Mouse (Mus musculus): ENCODE results near the gene Nos1ap. TPM values are rescaled to one million over a fixed set of nuclear protein-coding genes. Genes with fewer than 3 reads are reported as not detected.

The Nos1ap gene
- polyA plus RNA-seq, 1 experiment from 2014 or later: 7.7 TPM

DNA sequence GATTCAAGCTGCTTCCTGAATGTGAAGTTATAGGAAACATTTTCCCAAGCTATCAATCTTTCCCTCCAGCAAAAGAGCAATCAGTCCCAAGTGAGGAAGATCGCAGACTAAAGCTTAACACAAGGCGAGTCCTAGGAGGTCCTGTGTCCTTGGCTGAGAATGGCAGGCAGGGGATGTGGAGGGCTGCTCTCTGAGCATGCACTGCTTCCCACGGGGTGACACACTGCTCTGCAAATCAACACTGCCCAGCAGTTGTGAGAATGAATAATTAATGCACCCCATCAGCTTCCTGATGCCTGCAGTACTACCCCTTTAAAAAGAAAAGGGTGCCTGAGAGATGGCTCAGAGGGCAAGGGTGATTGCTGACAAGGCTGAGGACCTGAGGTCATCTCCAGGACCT is 136.2 kb downstream of the Nos1ap start:
- Histone ChIP-seq H3K36me3 (ENCODE audit: control insufficient read depth, insufficient read depth, low read length) (no peaks in the 10 kb centered on the region), H3K27ac (replicated peaks; ENCODE audit: low read depth, low read length) (no peak overlapping the region), H3K27me3 (replicated peaks; ENCODE audit: control insufficient read depth, insufficient read depth, low read length) (no peaks in the 10 kb centered on the region), H3K4me1 (ENCODE audit: control insufficient read depth, insufficient read depth, low read length) (peaks cover 3% of the 10 kb centered on the region; the same call in 1 of the 2 replicates), H3K4me3 (ENCODE audit: low read depth, low read length) (no peak overlapping the region), H3K9ac (ENCODE audit: low read depth, low read length) (no peak overlapping the region), H3K4me2 (ENCODE audit: low read depth, low read length) (no peak overlapping the region), H3K9me3 (ENCODE audit: control insufficient read depth, low read length) (no peaks in the 10 kb centered on the region)
- 75% methylated on average over 3 of the region's 3 CpGs for WGBS
- DNase-seq (ENCODE audit: low spot score): no peak
- ATAC-seq (ENCODE audit: low read depth): no peak

- H3K27ac ChIP-seq (replicated peaks; ENCODE audit: low read depth, low read length): no peak overlapping the region
- H3K9me3 ChIP-seq (ENCODE audit: control insufficient read depth, low read length): no peaks in the 10 kb centered on the region
- H3K4me2 ChIP-seq (ENCODE audit: low read depth, low read length): no peak overlapping the region
- H3K9ac ChIP-seq (ENCODE audit: low read depth, low read length): no peak overlapping the region
- no peak for ATAC-seq (ENCODE audit: low read depth)
- DNase-seq (ENCODE audit: low spot score): no peak
- no peaks in the 10 kb centered on the region for H3K36me3 ChIP-seq (ENCODE audit: control insufficient read depth, insufficient read depth, low read length)
- 26% methylated on average over 2 of the region's 2 CpGs for WGBS
- peaks cover 3% of the 10 kb centered on the region; the same call in 1 of the 2 replicates for H3K4me1 ChIP-seq (ENCODE audit: control insufficient read depth, insufficient read depth, low read length)
- no peak overlapping the region for H3K4me3 ChIP-seq (ENCODE audit: low read depth, low read length)
- no peaks in the 10 kb centered on the region for H3K27me3 ChIP-seq (replicated peaks; ENCODE audit: control insufficient read depth, insufficient read depth, low read length)
Observed at GRCm38 (mm10) chr1:170448244-170448643, 141.4 kb downstream of the Nos1ap start.

DNA sequence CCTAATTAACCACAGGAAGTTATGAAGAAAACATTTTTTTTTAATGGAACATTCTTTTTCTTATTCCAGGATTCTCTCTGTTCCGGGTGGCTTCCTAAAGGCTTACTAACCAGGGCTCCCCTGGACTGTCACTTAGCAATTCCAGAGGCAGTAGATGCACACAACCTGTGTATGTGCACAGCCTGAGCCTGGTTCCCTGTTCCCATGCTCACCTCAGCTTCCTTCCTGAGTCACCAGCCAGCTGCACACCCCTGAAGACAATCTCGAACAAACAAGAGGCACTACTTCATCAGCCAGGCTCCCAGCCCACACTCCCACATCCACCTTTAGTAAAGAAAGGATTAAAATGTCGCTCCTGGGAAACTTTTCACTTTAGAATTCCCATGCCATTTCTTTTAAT is 144.2 kb downstream of the Nos1ap start:
- WGBS: 50% methylated on average over 3 of the region's 3 CpGs
- no peak overlapping the region for H3K4me2 ChIP-seq (ENCODE audit: low read depth, low read length)

GRCm38 (mm10) chr1:170440367-170440766 is 149.3 kb downstream of the Nos1ap start:
- H3K4me1 ChIP-seq (ENCODE audit: control insufficient read depth, insufficient read depth, low read length): no peaks in the 10 kb centered on the region
- H3K4me3 ChIP-seq (ENCODE audit: low read depth, low read length): no peak overlapping the region
- no peak for DNase-seq (ENCODE audit: low spot score)
- no peaks in the 10 kb centered on the region for H3K27me3 ChIP-seq (replicated peaks; ENCODE audit: control insufficient read depth, insufficient read depth, low read length)
- H3K9ac ChIP-seq (ENCODE audit: low read depth, low read length): no peak overlapping the region
- 86% methylated on average over 10 of the region's 10 CpGs for WGBS
- no peak overlapping the region for H3K27ac ChIP-seq (replicated peaks; ENCODE audit: low read depth, low read length)
- H3K4me2 ChIP-seq (ENCODE audit: low read depth, low read length): no peak overlapping the region
- no peaks in the 10 kb centered on the region for H3K36me3 ChIP-seq (ENCODE audit: control insufficient read depth, insufficient read depth, low read length)
- ATAC-seq (ENCODE audit: low read depth): no peak
- no peaks in the 10 kb centered on the region for H3K9me3 ChIP-seq (ENCODE audit: control insufficient read depth, low read length)

More for the DNA sequence above, 144.2 kb downstream of the Nos1ap start:
- no peaks in the 10 kb centered on the region for H3K36me3 ChIP-seq (ENCODE audit: control insufficient read depth, insufficient read depth, low read length)
- H3K27ac ChIP-seq (replicated peaks; ENCODE audit: low read depth, low read length): no peak overlapping the region
- no peak for DNase-seq (ENCODE audit: low spot score)
- ATAC-seq (ENCODE audit: low read depth): no peak
- H3K4me3 ChIP-seq (ENCODE audit: low read depth, low read length): no peak overlapping the region
- H3K4me1 ChIP-seq (ENCODE audit: control insufficient read depth, insufficient read depth, low read length): peaks cover 3% of the 10 kb centered on the region; the same call in 1 of the 2 replicates
- no peaks in the 10 kb centered on the region for H3K9me3 ChIP-seq (ENCODE audit: control insufficient read depth, low read length)
- H3K27me3 ChIP-seq (replicated peaks; ENCODE audit: control insufficient read depth, insufficient read depth, low read length): no peaks in the 10 kb centered on the region
- H3K9ac ChIP-seq (ENCODE audit: low read depth, low read length): no peak overlapping the region

DNA sequence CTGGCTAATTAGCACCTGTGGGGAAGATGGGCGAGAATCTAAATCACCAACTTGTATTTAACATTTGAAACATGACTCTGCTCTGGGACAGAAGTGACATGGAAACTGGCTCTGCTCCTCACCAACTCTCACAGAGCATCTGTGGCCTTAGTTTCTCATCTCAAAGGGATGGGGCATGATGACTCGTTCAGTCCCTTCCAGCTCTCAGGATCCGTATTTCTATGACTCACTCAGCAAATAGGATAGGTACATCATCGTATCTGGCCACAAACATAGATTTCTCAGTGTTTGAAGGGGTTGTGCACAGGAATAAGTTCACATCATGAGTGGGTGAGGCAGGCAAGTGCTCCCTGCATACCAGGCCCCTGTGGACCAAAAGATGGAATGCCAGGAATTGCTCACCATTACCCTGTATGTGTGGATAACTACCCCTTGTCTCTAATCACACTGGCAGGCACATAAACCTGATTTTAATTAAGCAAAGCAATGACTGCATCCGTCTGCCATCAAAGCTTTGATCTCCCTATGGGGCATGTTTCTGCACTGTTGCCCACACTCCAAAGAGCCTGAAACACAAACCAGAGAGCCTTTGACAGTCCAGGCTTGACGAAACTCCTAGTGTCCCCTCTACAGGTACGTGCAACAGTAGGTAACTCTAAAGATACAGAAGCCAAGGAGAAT is 151.1 kb downstream of the Nos1ap start:
- no peak overlapping the region for H3K4me2 ChIP-seq (ENCODE audit: low read depth, low read length)
- WGBS: 53% methylated on average over 7 of the region's 7 CpGs
- H3K9me3 ChIP-seq (ENCODE audit: control insufficient read depth, low read length): no peaks in the 10 kb centered on the region
- no peak overlapping the region for H3K9ac ChIP-seq (ENCODE audit: low read depth, low read length)
- H3K36me3 ChIP-seq (ENCODE audit: control insufficient read depth, insufficient read depth, low read length): no peaks in the 10 kb centered on the region
- DNase-seq (ENCODE audit: low spot score): no peak
- no peak for ATAC-seq (ENCODE audit: low read depth)
- no peaks in the 10 kb centered on the region for H3K27me3 ChIP-seq (replicated peaks; ENCODE audit: control insufficient read depth, insufficient read depth, low read length)
- H3K27ac ChIP-seq (replicated peaks; ENCODE audit: low read depth, low read length): no peak overlapping the region
- H3K4me3 ChIP-seq (ENCODE audit: low read depth, low read length): no peak overlapping the region
- no peaks in the 10 kb centered on the region for H3K4me1 ChIP-seq (ENCODE audit: control insufficient read depth, insufficient read depth, low read length)

- Histone ChIP-seq H3K36me3 (ENCODE audit: control insufficient read depth, insufficient read depth, low read length) (no peaks in the 10 kb centered on the region), H3K4me1 (ENCODE audit: control insufficient read depth, insufficient read depth, low read length) (no peaks in the 10 kb centered on the region), H3K27me3 (replicated peaks; ENCODE audit: control insufficient read depth, insufficient read depth, low read length) (no peaks in the 10 kb centered on the region), H3K9me3 (ENCODE audit: control insufficient read depth, low read length) (no peaks in the 10 kb centered on the region), H3K27ac (replicated peaks; ENCODE audit: low read depth, low read length) (no peak overlapping the region), H3K4me2 (ENCODE audit: low read depth, low read length) (no peak overlapping the region), H3K4me3 (ENCODE audit: low read depth, low read length) (no peak overlapping the region), H3K9ac (ENCODE audit: low read depth, low read length) (no peak overlapping the region)
- 69% methylated on average over 4 of the region's 4 CpGs for WGBS
- DNase-seq (ENCODE audit: low spot score) (no peak), ATAC-seq (ENCODE audit: low read depth) (no peak)
Observed at GRCm38 (mm10) chr1:170434146-170434545, 155.5 kb downstream of the Nos1ap start.

GRCm38 (mm10) chr1:170433661-170434060 is 156.0 kb downstream of the Nos1ap start:
- H3K9me3 ChIP-seq (ENCODE audit: control insufficient read depth, low read length): no peaks in the 10 kb centered on the region
- H3K4me1 ChIP-seq (ENCODE audit: control insufficient read depth, insufficient read depth, low read length): no peaks in the 10 kb centered on the region
- H3K4me3 ChIP-seq (ENCODE audit: low read depth, low read length): no peak overlapping the region
- no peaks in the 10 kb centered on the region for H3K27me3 ChIP-seq (replicated peaks; ENCODE audit: control insufficient read depth, insufficient read depth, low read length)
- H3K9ac ChIP-seq (ENCODE audit: low read depth, low read length): no peak overlapping the region
- no peak for DNase-seq (ENCODE audit: low spot score)
- H3K4me2 ChIP-seq (ENCODE audit: low read depth, low read length): no peak overlapping the region
- H3K36me3 ChIP-seq (ENCODE audit: control insufficient read depth, insufficient read depth, low read length): no peaks in the 10 kb centered on the region
- H3K27ac ChIP-seq (replicated peaks; ENCODE audit: low read depth, low read length): no peak overlapping the region
- ATAC-seq (ENCODE audit: low read depth): no peak

DNA sequence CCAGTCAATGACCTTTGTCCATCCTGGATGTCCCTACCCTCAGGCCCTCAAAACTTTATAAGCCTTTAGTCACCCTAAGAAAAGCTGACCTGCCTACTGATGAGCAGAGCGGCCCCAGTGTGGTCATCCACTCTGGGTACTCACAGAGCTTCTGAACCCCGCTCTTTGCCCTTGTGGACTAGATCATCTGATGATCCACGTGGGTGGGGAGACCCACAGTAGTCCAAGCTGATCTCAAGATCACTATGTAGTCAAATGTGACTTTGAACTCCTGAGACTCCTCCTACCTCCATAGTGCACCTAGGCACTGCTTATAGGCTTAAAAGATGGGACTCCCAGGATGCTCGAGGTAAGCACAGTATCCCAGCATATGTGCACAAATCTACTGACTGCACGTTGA is 157.4 kb downstream of the Nos1ap start:
- H3K4me1 ChIP-seq (ENCODE audit: control insufficient read depth, insufficient read depth, low read length): no peaks in the 10 kb centered on the region
- WGBS: 81% methylated on average over 5 of the region's 5 CpGs
- no peaks in the 10 kb centered on the region for H3K27me3 ChIP-seq (replicated peaks; ENCODE audit: control insufficient read depth, insufficient read depth, low read length)
- H3K36me3 ChIP-seq (ENCODE audit: control insufficient read depth, insufficient read depth, low read length): no peaks in the 10 kb centered on the region
- no peak overlapping the region for H3K27ac ChIP-seq (replicated peaks; ENCODE audit: low read depth, low read length)
- H3K4me2 ChIP-seq (ENCODE audit: low read depth, low read length): no peak overlapping the region
- DNase-seq (ENCODE audit: low spot score) (no peak), ATAC-seq (ENCODE audit: low read depth) (no peak)
- H3K9ac ChIP-seq (ENCODE audit: low read depth, low read length): no peak overlapping the region
- H3K9me3 ChIP-seq (ENCODE audit: control insufficient read depth, low read length): no peaks in the 10 kb centered on the region
- no peak overlapping the region for H3K4me3 ChIP-seq (ENCODE audit: low read depth, low read length)

- WGBS: 65% methylated on average over 5 of the region's 5 CpGs
- no peak for ATAC-seq (ENCODE audit: low read depth)
Observed at GRCm38 (mm10) chr1:170431312-170431711, 158.3 kb downstream of the Nos1ap start.

More at GRCm38 (mm10) chr1:170431312-170431711, 158.3 kb downstream of the Nos1ap start:
- H3K4me3 ChIP-seq (ENCODE audit: low read depth, low read length): no peak overlapping the region
- H3K27ac ChIP-seq (replicated peaks; ENCODE audit: low read depth, low read length): no peak overlapping the region
- no peaks in the 10 kb centered on the region for H3K9me3 ChIP-seq (ENCODE audit: control insufficient read depth, low read length)
- no peak overlapping the region for H3K4me2 ChIP-seq (ENCODE audit: low read depth, low read length)
- no peak overlapping the region for H3K9ac ChIP-seq (ENCODE audit: low read depth, low read length)
- no peak for DNase-seq (ENCODE audit: low spot score)
- H3K27me3 ChIP-seq (replicated peaks; ENCODE audit: control insufficient read depth, insufficient read depth, low read length): no peaks in the 10 kb centered on the region
- no peaks in the 10 kb centered on the region for H3K36me3 ChIP-seq (ENCODE audit: control insufficient read depth, insufficient read depth, low read length)
- H3K4me1 ChIP-seq (ENCODE audit: control insufficient read depth, insufficient read depth, low read length): no peaks in the 10 kb centered on the region
